Mouse (Mus musculus) ES-E14 (cell line): ENCODE data around the gene Bicra.

ENCODE experiments used
- CHD2 ChIP-seq: IDR thresholded peaks from 2 replicates; pipeline ENCODE4 v1.6.1; 2014; ENCODE audit warnings: mild to moderate bottlenecking, low read depth, low read length, inconsistent platforms
- HCFC1 ChIP-seq: IDR thresholded peaks from 2 replicates; pipeline ENCODE4 v1.6.1; 2012; ENCODE audit warnings: low read length, inconsistent platforms, borderline replicate concordance; ENCODE audit not compliant: insufficient read depth
- MAFK ChIP-seq: IDR thresholded peaks from 2 replicates; pipeline ENCODE4 v1.6.1; 2014; ENCODE audit warnings: mild to moderate bottlenecking, low read depth, low read length, inconsistent platforms; ENCODE audit not compliant: insufficient read depth
- ZC3H11A ChIP-seq: IDR thresholded peaks from 2 replicates; pipeline ENCODE4 v1.6.1; 2012; ENCODE audit warnings: low read depth, mild to moderate bottlenecking, inconsistent platforms, low read length, borderline replicate concordance

DNA sequence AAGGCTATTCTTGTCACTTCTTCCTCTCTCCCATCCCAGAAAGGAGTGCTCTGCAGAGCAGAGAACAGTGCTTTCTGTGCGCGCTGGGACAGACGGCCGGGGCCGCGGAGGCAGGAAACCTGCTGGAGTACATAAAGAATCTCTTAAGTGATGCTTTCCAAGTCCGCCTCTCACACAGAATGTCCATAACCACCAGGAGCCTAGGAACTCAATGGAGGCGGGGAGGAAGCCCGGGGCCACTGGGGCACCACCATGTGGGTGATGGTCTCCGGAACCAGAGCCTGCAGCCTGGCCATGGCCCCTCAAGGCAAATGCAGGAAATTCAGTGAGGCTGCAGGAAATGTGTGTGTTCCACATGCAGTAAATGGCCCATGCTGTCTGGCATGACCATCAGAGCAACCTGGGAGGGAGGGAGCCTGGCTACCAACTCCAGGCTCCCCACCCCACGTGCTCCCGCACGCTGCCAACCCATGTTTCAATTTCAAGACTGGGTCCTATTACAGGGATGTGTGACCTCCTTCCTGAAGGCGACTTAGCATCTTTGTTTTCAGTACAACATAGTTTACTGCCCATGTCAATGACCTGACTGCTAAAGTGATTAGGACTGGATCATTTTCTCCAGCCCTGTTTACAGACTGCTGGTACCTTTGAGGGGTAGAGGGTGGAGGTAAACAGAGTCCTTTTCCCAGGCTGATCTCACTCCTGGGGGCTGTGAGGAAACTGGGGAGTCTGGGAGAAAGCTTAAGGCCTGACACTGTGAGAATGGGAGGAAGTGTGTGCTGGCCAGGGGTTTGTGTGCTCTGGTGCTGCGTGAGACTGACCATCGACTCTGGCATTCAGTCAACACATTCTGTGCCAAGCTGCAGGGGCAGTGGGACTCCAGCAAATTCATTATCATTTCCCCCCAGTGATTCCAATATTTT is 114.0 kb downstream of the Bicra start:
- TF ChIP-seq CHD2 (no peak), ZC3H11A (no peak), MAFK (no peak), HCFC1 (no peak)
